Mouse (Mus musculus): Measurements from ENCODE around the gene Ruvbl2. TPM values are rescaled to one million over a fixed set of nuclear protein-coding genes. Genes with fewer than 3 reads are reported as not detected.
A peak's percentile ranks its signal among the peaks of the same experiment; 100 is the strongest.

The Ruvbl2 gene
- polyA plus RNA-seq, 1 experiment, result 244 TPM

GRCm38 (mm10) chr7:45434203-45435015 lies 3.5 kb downstream of the Ruvbl2 start, which contains the start of gene Gys1:
Gys1 (plus strand) TSS chr7:45434844.
- H3K9me3 ChIP-seq, result no peaks in the 10 kb centered on the region
- no peak for TF ChIP-seq GATA1 (IDR thresholded peaks at IDR 0.05; ENCODE audit: borderline replicate concordance, low read length)
- TF ChIP-seq FLI1 (IDR thresholded peaks at IDR 0.05; ENCODE audit: low read length), result no peak
- H3K4me1 ChIP-seq, result peaks cover 75% of the 10 kb centered on the region
- H3K4me3 ChIP-seq (replicated peaks), result peak within 1 kb of the TSS; percentile 99
- peaks cover 64% of the 10 kb centered on the region for H3K36me3 ChIP-seq (replicated peaks; ENCODE audit: low read length)
- no peaks in the 10 kb centered on the region for H3K27me3 ChIP-seq (replicated peaks)

- Histone ChIP-seq H3K4me3 (replicated peaks) (peak overlapping the region; percentile 99), H3K9me3 (no peaks in the 10 kb centered on the region), H3K36me3 (replicated peaks; ENCODE audit: low read length) (peaks cover 67% of the 10 kb centered on the region), H3K4me1 (peaks cover 78% of the 10 kb centered on the region), H3K27me3 (replicated peaks) (no peaks in the 10 kb centered on the region)
- TF ChIP-seq GATA1 (IDR thresholded peaks at IDR 0.05; ENCODE audit: borderline replicate concordance, low read length) (no peak), FLI1 (IDR thresholded peaks at IDR 0.05; ENCODE audit: low read length) (0 out of 2 replicates have a peak, but pooled peaks have one; percentile 20)
Observed at GRCm38 (mm10) chr7:45433835-45434202, 4.1 kb downstream of the Ruvbl2 start.

GRCm38 (mm10) chr7:45426556-45426955 lies 11.3 kb downstream of the Ruvbl2 start:
- Histone ChIP-seq H3K36me3 (replicated peaks; ENCODE audit: low read length) (peaks cover 98% of the 10 kb centered on the region), H3K27me3 (replicated peaks) (no peaks in the 10 kb centered on the region), H3K4me3 (replicated peaks) (no peak overlapping the region), H3K9me3 (no peaks in the 10 kb centered on the region), H3K4me1 (peaks cover 27% of the 10 kb centered on the region)
- TF ChIP-seq GATA1 (IDR thresholded peaks at IDR 0.05; ENCODE audit: borderline replicate concordance, low read length) (no peak), FLI1 (IDR thresholded peaks at IDR 0.05; ENCODE audit: low read length) (no peak)

- TF ChIP-seq FLI1 (IDR thresholded peaks at IDR 0.05; ENCODE audit: low read length) (no peak), GATA1 (IDR thresholded peaks at IDR 0.05; ENCODE audit: borderline replicate concordance, low read length) (no peak)
- Histone ChIP-seq H3K36me3 (replicated peaks; ENCODE audit: low read length) (peaks cover 64% of the 10 kb centered on the region), H3K27me3 (replicated peaks) (peaks cover 34% of the 10 kb centered on the region), H3K9me3 (no peaks in the 10 kb centered on the region), H3K4me3 (replicated peaks) (no peak overlapping the region), H3K4me1 (peaks cover 12% of the 10 kb centered on the region)
Observed at GRCm38 (mm10) chr7:45421194-45421593, 16.7 kb downstream of the Ruvbl2 start.

GRCm38 (mm10) chr7:45420615-45420919 lies 17.3 kb downstream of the Ruvbl2 start, which contains the start of gene Lhb:
Lhb (plus strand) TSS chr7:45420820.
- H3K4me1 ChIP-seq, result peaks cover 16% of the 10 kb centered on the region
- no peak for TF ChIP-seq FLI1 (IDR thresholded peaks at IDR 0.05; ENCODE audit: low read length)
- no peak for TF ChIP-seq GATA1 (IDR thresholded peaks at IDR 0.05; ENCODE audit: borderline replicate concordance, low read length)
- H3K36me3 ChIP-seq (replicated peaks; ENCODE audit: low read length), result peaks cover 59% of the 10 kb centered on the region
- no peaks in the 10 kb centered on the region for H3K9me3 ChIP-seq
- H3K27me3 ChIP-seq (replicated peaks), result peaks cover 41% of the 10 kb centered on the region
- no peak within 1 kb of the TSS for H3K4me3 ChIP-seq (replicated peaks)

- no peaks in the 10 kb centered on the region for H3K9me3 ChIP-seq
- H3K4me3 ChIP-seq (replicated peaks), result no peak overlapping the region
- no peak for TF ChIP-seq GATA1 (IDR thresholded peaks at IDR 0.05; ENCODE audit: borderline replicate concordance, low read length)
- TF ChIP-seq FLI1 (IDR thresholded peaks at IDR 0.05; ENCODE audit: low read length), result no peak
- H3K27me3 ChIP-seq (replicated peaks), result peaks cover 46% of the 10 kb centered on the region
- peaks cover 21% of the 10 kb centered on the region for H3K4me1 ChIP-seq
- peaks cover 53% of the 10 kb centered on the region for H3K36me3 ChIP-seq (replicated peaks; ENCODE audit: low read length)
Observed at GRCm38 (mm10) chr7:45419859-45420614, 17.9 kb downstream of the Ruvbl2 start.

GRCm38 (mm10) chr7:45417962-45418492 lies 19.9 kb downstream of the Ruvbl2 start:
- peaks cover 66% of the 10 kb centered on the region for H3K27me3 ChIP-seq (replicated peaks)
- no peak overlapping the region for H3K4me3 ChIP-seq (replicated peaks)
- H3K4me1 ChIP-seq, result peaks cover 41% of the 10 kb centered on the region
- H3K9me3 ChIP-seq, result no peaks in the 10 kb centered on the region
- TF ChIP-seq FLI1 (IDR thresholded peaks at IDR 0.05; ENCODE audit: low read length) (no peak), GATA1 (IDR thresholded peaks at IDR 0.05; ENCODE audit: borderline replicate concordance, low read length) (no peak)
- H3K36me3 ChIP-seq (replicated peaks; ENCODE audit: low read length), result peaks cover 33% of the 10 kb centered on the region

- Histone ChIP-seq H3K4me1 (peaks cover 46% of the 10 kb centered on the region), H3K4me3 (replicated peaks) (peak overlapping the region; percentile 82), H3K36me3 (replicated peaks; ENCODE audit: low read length) (peaks cover 9% of the 10 kb centered on the region), H3K9me3 (no peaks in the 10 kb centered on the region), H3K27me3 (replicated peaks) (peaks cover 86% of the 10 kb centered on the region)
- TF ChIP-seq GATA1 (IDR thresholded peaks at IDR 0.05; ENCODE audit: borderline replicate concordance, low read length) (no peak), FLI1 (IDR thresholded peaks at IDR 0.05; ENCODE audit: low read length) (no peak)
Observed at GRCm38 (mm10) chr7:45415636-45416035, 22.3 kb downstream of the Ruvbl2 start.

- H3K4me1 ChIP-seq, result peaks cover 46% of the 10 kb centered on the region
- H3K9me3 ChIP-seq, result no peaks in the 10 kb centered on the region
- no peak overlapping the region for H3K4me3 ChIP-seq (replicated peaks)
- no peak for TF ChIP-seq GATA1 (IDR thresholded peaks at IDR 0.05; ENCODE audit: borderline replicate concordance, low read length)
- TF ChIP-seq FLI1 (IDR thresholded peaks at IDR 0.05; ENCODE audit: low read length), result no peak
- H3K36me3 ChIP-seq (replicated peaks; ENCODE audit: low read length), result peaks cover under 1% of the 10 kb centered on the region
- peaks cover 95% of the 10 kb centered on the region for H3K27me3 ChIP-seq (replicated peaks)
Observed at GRCm38 (mm10) chr7:45414740-45415224, 23.1 kb downstream of the Ruvbl2 start.

All from megakaryocyte, embryonic 14.5 days (primary cell).